Mouse (Mus musculus): ENCODE measurements around the gene Blcap. TPM values are rescaled to one million over a fixed set of nuclear protein-coding genes. Genes with fewer than 3 reads are reported as not detected.

Blcap gene
- polyA plus RNA-seq, 1 experiment from 2014 or later: 165 TPM

DNA sequence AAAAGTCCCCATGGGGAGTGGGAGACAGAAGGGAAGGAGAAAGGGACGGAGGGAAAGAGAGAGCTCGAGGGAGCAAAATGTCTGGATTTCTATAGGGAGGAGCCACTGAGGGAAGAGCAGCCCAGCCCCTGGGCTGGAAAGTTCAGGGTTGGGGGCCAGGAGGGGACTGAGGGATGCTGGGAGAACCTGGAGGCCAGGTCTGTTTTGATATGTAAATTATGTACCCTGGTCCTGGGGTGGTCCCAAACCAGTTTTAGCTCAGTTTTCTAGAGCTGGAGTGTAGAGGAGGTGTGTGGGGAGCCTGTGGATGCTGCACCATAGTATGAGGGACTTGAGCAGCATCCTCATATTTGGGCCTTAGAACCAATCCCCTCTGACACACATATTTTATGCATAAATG lies 2.2 kb downstream of the Blcap start:
- no peak overlapping the region for H3K4me2 ChIP-seq
- no peaks in the 10 kb centered on the region for H3K9me3 ChIP-seq
- no peaks in the 10 kb centered on the region for H3K27me3 ChIP-seq
- 0 out of 2 replicates have a peak overlapping the region, but pooled peaks have one; percentile 8 for H3K9ac ChIP-seq
- H3K27ac ChIP-seq (replicated peaks): no peak overlapping the region
- WGBS: 17% methylated on average over 2 of the region's 2 CpGs
- H3K4me3 ChIP-seq: no peak overlapping the region
- no peak for ATAC-seq (ENCODE audit: low read depth)
- H3K4me1 ChIP-seq (replicated peaks): peaks cover 35% of the 10 kb centered on the region
- H3K36me3 ChIP-seq: peaks cover 5% of the 10 kb centered on the region; the same call in 1 of the 2 replicates

DNA sequence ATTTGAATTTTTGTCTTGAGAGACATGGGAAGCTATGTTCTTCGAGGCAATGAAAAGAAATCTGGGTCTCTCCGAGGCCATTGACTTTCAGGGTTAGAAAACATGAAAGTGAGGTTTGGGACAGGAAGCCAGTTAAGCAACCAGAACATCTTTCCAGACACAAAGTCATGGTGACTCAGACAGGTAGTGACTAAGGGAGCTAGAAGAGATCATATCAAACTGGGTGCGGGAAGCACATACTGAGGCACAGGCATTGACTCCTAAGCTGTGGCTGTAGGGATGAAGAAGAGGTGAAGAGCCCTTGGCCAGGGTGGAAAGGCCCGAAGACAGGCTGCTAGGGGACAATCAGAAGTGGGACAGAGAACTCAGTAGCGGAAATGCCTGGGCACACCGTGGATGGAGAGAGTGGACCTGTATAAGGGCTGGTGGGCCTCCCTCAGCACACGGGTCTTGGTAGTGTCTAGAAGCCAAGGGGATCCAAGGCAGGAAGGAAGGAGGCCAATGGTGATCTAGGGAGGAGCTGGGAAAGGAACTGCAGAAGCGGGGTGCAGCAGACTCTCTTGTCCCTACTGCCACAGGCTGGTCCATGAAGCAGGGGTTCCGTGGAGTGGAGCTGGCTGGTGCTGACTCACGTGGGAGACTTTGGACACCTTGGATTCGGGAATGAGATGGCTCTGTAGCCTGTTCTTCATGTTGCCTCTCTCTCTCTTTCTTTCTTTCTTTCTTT lies 3.7 kb downstream of the Blcap start:
- no peak for ATAC-seq (ENCODE audit: low read depth)
- H3K9ac ChIP-seq: peak overlapping the region; percentile 91
- peak overlapping the region; percentile 70 for H3K4me3 ChIP-seq
- no peaks in the 10 kb centered on the region for H3K27me3 ChIP-seq
- peak overlapping the region; percentile 90; the same call in 1 of the 2 replicates for H3K27ac ChIP-seq (replicated peaks)
- peaks cover 50% of the 10 kb centered on the region for H3K4me1 ChIP-seq (replicated peaks)
- peak overlapping the region; percentile 88 for H3K4me2 ChIP-seq
- peaks cover 19% of the 10 kb centered on the region for H3K36me3 ChIP-seq
- H3K9me3 ChIP-seq: peaks cover 9% of the 10 kb centered on the region; the same call in 1 of the 2 replicates
- 88% methylated on average over 11 of the region's 11 CpGs for WGBS

DNA sequence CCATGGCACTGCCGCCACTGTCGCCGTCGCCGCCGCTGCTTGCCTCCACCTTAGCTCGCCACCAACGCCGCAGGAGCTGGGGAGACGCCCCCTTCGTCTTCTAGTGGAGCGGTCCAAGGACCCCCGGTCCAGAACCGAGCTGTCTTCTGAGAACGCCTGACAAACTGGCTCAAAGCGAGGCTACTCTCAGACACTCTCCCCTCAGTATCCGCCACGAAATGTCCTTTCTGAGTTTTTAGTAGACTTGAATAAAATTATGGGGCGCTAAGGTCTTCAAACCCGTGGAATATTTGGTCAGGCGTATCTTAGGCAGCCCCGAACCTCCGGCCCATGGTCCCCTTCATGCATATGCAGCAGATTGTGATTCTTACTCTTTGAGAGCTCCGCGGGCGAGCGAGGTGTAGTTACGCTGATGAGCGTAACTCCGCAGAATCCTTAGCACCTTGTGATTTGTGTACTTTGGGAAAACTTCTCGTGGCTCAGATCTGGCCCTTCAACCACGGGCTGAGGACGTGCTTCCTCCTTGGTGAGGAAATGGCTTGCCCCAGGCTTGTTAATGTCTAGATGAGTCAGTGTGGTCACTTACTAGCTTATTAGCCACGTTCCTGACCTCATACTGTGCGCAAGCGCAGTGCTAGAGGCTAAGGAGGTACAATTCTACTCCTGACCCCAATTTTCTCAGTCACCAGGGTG lies 4.7 kb downstream of the Blcap start:
- Histone ChIP-seq H3K9ac (peak overlapping the region; percentile 91), H3K4me1 (replicated peaks) (peaks cover 60% of the 10 kb centered on the region), H3K27me3 (no peaks in the 10 kb centered on the region), H3K9me3 (peaks cover 19% of the 10 kb centered on the region), H3K4me3 (peak overlapping the region; percentile 70), H3K36me3 (peaks cover 29% of the 10 kb centered on the region), H3K27ac (replicated peaks) (peak overlapping the region; percentile 90), H3K4me2 (peak overlapping the region; percentile 88)
- peak; percentile 84 for ATAC-seq (ENCODE audit: low read depth)
- under 1% methylated on average over 36 of the region's 36 CpGs for WGBS

DNA sequence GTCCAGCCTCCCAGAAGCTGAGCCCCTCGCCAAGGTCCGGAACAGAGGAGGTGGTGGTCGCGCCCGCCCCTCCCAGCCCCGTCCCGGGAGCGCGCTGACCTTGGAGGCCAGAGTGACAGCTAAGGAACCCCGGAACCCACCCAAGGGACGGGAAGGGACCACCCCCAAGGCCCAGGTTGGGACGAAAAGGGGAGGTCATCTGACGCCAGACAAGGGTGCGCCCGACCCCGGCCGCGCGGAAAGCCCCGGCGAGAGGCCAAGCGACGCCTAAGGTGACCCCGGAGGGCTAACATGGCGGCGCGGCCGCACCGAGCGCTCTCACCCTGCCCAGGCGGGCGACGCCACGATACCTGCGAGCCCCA lies 5.2 kb downstream of the Blcap start:
- H3K4me1 ChIP-seq (replicated peaks): peaks cover 55% of the 10 kb centered on the region

DNA sequence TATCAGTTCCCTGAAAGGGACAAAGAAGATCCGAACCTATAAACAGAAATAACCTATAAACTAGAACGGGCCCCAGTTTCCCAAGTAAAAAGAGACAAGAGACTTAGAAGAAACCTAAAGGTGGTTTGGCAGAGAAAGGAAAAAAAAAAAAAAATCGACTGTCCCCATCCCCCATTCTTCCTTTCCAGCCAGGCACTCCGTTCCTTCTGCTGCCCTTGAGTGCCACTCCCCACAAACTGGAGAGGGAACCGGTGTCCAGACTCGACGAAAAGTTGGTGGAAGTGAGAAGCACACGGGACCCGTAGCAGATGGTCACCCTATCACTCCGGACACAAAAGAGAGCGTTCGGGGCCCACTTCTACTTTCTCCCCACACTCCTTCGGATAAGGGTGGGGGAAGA lies 5.6 kb downstream of the Blcap start:
- ATAC-seq (ENCODE audit: low read depth): no peak
- 7% methylated on average over 13 of the region's 13 CpGs for WGBS
- H3K9ac ChIP-seq: peak overlapping the region; percentile 91
- H3K27ac ChIP-seq (replicated peaks): peak overlapping the region; percentile 90
- peak overlapping the region; percentile 88 for H3K4me2 ChIP-seq
- H3K4me3 ChIP-seq: peak overlapping the region; percentile 70
- H3K36me3 ChIP-seq: peaks cover 36% of the 10 kb centered on the region
- peaks cover 27% of the 10 kb centered on the region for H3K9me3 ChIP-seq
- H3K27me3 ChIP-seq: no peaks in the 10 kb centered on the region
- H3K4me1 ChIP-seq (replicated peaks): peaks cover 55% of the 10 kb centered on the region

More for the DNA sequence above, 5.2 kb downstream of the Blcap start:
- Histone ChIP-seq H3K27ac (replicated peaks) (peak overlapping the region; percentile 90), H3K9ac (peak overlapping the region; percentile 91), H3K9me3 (peaks cover 24% of the 10 kb centered on the region), H3K36me3 (peaks cover 35% of the 10 kb centered on the region), H3K4me3 (peak overlapping the region; percentile 70), H3K4me2 (peak overlapping the region; percentile 88), H3K27me3 (no peaks in the 10 kb centered on the region)
- peak; percentile 37; the same call in 1 of the 2 replicates for ATAC-seq (ENCODE audit: low read depth)
- under 1% methylated on average over 35 of the region's 35 CpGs for WGBS

DNA sequence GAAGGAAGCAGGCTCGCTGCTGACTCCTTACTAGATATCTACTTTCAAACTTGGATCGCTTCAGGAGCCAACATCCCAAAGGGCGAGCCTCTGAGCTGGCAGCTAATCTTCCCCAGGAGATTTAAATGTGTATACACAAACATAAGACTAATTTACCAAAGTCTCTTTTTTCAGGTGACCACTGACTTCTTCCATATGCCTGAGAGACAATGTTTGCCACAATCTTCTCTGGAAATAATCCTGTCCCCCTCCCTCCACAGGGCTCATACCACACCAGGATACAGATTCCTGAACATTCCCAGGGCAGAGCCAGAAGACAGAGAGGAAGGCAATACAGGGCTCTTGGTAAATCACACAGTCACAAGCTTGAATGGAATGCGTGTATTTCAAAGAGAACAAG lies 6.4 kb downstream of the Blcap start:
- peaks cover 43% of the 10 kb centered on the region for H3K36me3 ChIP-seq
- peak overlapping the region; percentile 91 for H3K9ac ChIP-seq
- no peak for ATAC-seq (ENCODE audit: low read depth)
- WGBS: 87% methylated on average over 4 of the region's 4 CpGs
- H3K4me1 ChIP-seq (replicated peaks): peaks cover 55% of the 10 kb centered on the region
- peak overlapping the region; percentile 70 for H3K4me3 ChIP-seq
- peak overlapping the region; percentile 88 for H3K4me2 ChIP-seq
- peaks cover 34% of the 10 kb centered on the region for H3K9me3 ChIP-seq
- no peaks in the 10 kb centered on the region for H3K27me3 ChIP-seq
- no peak overlapping the region for H3K27ac ChIP-seq (replicated peaks)

DNA sequence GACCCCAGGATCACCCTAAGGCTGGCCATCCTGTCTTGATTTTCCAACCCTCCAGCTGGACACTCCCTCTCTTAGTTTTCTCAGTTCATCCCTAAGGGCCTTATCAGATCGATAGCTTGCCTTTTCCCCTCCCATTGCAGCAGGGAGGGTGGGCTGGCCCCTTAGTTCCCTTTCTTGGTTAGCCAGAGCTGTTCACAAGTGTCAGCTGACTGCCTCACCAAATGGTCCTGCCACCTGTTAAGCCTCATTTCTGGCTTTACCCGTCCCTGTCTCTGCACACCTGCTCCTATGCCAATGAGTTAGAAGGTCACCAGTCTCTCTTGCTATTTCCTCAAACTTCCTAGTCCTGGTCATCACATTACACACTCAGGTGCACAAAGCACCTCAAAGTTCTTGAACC lies 8.0 kb downstream of the Blcap start:
- Histone ChIP-seq H3K4me1 (replicated peaks) (peaks cover 66% of the 10 kb centered on the region), H3K36me3 (peaks cover 59% of the 10 kb centered on the region), H3K9ac (0 out of 2 replicates have a peak overlapping the region, but pooled peaks have one; percentile 88), H3K4me3 (peak overlapping the region; percentile 59; the same call in 1 of the 2 replicates), H3K9me3 (peaks cover 51% of the 10 kb centered on the region), H3K4me2 (peak overlapping the region; percentile 79), H3K27me3 (no peaks in the 10 kb centered on the region), H3K27ac (replicated peaks) (peak overlapping the region; percentile 91)
- ATAC-seq (ENCODE audit: low read depth): no peak
- 48% methylated on average over 2 of the region's 2 CpGs for WGBS

DNA sequence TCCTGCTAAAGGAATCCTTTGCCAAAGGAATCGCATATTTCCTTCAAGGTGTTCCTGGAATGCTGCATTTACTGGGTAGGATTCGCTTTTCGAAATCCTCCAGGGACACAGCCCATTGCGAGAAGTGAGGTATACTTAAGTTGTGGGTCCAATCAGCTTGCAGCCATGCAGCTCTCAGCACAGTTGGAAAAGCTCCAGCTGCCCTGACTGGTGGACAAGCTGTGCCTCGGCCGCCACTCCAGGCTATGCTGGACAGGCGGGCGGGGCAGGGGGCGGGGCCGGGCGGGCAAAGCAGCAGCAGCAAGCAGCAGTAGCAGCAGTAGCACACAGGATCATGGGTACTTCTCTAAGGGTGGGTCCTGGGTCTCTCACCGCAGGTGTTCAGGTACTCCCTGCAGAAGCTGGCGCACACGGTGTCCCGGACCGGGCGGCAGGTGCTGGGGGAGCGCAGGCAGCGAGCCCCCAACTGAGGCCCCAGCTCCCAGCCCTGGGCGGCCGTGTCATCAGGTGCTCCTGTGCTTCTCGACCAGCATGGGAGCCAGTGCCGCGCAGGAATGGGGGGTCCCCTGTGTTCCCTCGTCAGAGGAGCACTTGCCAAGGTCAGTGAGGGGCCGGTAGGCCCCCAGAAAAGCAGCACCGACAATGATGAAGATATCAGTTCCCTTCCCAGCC lies 9.8 kb downstream of the Blcap start:
- H3K4me3 ChIP-seq: peak overlapping the region; percentile 59
- 55% methylated on average over 27 of the region's 27 CpGs for WGBS
- H3K9me3 ChIP-seq: peaks cover 53% of the 10 kb centered on the region
- peak; percentile 25; the same call in 1 of the 2 replicates for ATAC-seq (ENCODE audit: low read depth)
- H3K36me3 ChIP-seq: peaks cover 76% of the 10 kb centered on the region
- H3K27ac ChIP-seq (replicated peaks): peak overlapping the region; percentile 91
- peaks cover 67% of the 10 kb centered on the region for H3K4me1 ChIP-seq (replicated peaks)
- no peaks in the 10 kb centered on the region for H3K27me3 ChIP-seq
- peak overlapping the region; percentile 79 for H3K4me2 ChIP-seq
- H3K9ac ChIP-seq: peak overlapping the region; percentile 88

DNA sequence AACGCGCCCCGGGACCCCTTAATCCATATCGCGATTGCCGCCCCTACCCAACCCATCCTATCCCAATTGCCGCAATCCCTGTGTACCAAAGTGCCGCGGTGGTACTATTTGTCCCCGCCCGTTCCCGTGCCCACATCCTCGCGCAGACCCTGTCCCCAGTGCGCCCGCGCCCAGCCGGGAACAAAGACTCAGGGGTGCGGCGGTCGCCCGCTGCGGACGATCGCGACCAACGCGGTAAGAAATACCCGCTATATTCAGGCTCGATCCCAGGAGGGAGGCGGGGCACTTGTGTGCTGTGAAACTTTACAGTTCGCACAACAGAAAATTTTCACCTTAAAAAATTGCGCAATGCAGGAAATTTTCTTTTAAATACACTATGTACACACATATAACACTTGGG lies 10.8 kb downstream of the Blcap start:
- H3K27ac ChIP-seq (replicated peaks): peak overlapping the region; percentile 91
- H3K27me3 ChIP-seq: no peaks in the 10 kb centered on the region
- peaks cover 84% of the 10 kb centered on the region for H3K36me3 ChIP-seq
- H3K4me3 ChIP-seq: peak overlapping the region; percentile 59
- 37% methylated on average over 33 of the region's 33 CpGs for WGBS
- ATAC-seq (ENCODE audit: low read depth): peak; percentile 16
- peaks cover 74% of the 10 kb centered on the region for H3K4me1 ChIP-seq (replicated peaks)
- H3K9ac ChIP-seq: peak overlapping the region; percentile 88
- H3K4me2 ChIP-seq: peak overlapping the region; percentile 79
- H3K9me3 ChIP-seq: peaks cover 53% of the 10 kb centered on the region

DNA sequence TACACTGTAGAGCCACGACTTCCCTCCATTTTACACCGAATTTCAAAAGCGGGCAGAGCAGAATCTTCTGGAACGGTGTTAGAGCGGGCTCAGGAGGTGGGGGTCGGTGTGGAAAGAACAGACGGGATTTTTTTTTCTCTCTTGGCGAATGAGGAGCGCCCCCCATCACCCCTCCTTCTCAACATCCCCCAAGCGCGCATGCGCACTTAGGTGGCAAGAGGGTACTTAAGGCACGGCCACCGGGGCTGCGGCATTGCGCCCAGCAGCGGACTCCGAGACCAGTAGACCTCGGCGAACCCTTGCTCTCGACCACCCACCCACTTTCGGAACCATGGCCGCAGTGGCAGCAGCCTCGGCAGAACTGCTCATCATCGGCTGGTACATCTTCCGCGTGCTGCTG lies 11.2 kb downstream of the Blcap start, which contains the start of gene Nnat:
Gene Nnat, plus strand, starts transcription at position 221 of the 400 bp plus-strand sequence.
- peak within 1 kb of the TSS; percentile 91 for H3K27ac ChIP-seq (replicated peaks)
- peak within 1 kb of the TSS; percentile 79 for H3K4me2 ChIP-seq
- 49% methylated on average over 27 of the region's 27 CpGs for WGBS
- peak; percentile 70 for ATAC-seq (ENCODE audit: low read depth)
- peaks cover 69% of the 10 kb centered on the region for H3K4me1 ChIP-seq (replicated peaks)
- peaks cover 84% of the 10 kb centered on the region for H3K36me3 ChIP-seq
- H3K9ac ChIP-seq: peak within 1 kb of the TSS; percentile 88
- H3K4me3 ChIP-seq: peak within 1 kb of the TSS; percentile 59
- H3K9me3 ChIP-seq: peaks cover 53% of the 10 kb centered on the region
- no peaks in the 10 kb centered on the region for H3K27me3 ChIP-seq

DNA sequence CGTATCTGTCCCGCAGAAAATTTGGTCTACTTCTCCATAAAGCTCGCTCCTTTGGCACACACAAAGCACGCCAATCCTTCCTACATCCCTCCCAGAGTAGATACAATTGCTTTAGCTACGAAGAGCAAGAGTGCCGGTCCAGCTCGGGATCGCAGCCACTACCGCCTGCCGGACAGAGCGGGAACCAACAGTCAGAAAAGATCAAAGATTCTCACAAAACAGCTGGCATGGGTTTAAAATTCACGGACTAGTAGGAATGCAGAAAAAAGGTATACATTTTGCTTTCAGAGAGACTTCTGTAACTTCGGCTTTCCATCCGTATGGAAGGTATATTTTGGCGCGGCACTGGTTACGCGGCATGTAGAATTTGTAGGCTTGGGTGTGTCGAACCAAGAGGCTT lies 11.6 kb downstream of the Blcap start:
- peaks cover 69% of the 10 kb centered on the region for H3K4me1 ChIP-seq (replicated peaks)
- H3K36me3 ChIP-seq: peaks cover 84% of the 10 kb centered on the region
- peak overlapping the region; percentile 79 for H3K4me2 ChIP-seq
- no peaks in the 10 kb centered on the region for H3K27me3 ChIP-seq
- H3K27ac ChIP-seq (replicated peaks): peak overlapping the region; percentile 91
- no peak for ATAC-seq (ENCODE audit: low read depth)
- peaks cover 53% of the 10 kb centered on the region for H3K9me3 ChIP-seq
- peak overlapping the region; percentile 59 for H3K4me3 ChIP-seq
- H3K9ac ChIP-seq: peak overlapping the region; percentile 60
- WGBS: 50% methylated on average over 19 of the region's 19 CpGs

All from neural tube, embryonic 13.5 days (tissue).